Mouse (Mus musculus) layer of hippocampus, postnatal 25 days (tissue): ENCODE measurements at regions not wholly inside any gene's neighbourhood (a gene's known extent, or its start where the extent isn't known, plus 50 kb on each side); places are given as distances from the start of the nearest gene placed in this dataset.

Experiments used
- DNase-seq, 2 experiments: peaks; one replicate each; pipeline ENCODE4 v3.0.0; 2022; ENCODE audit warnings: mixed read lengths in 2 of 2, low spot score in 1 of 2; ENCODE audit errors: extremely low spot score in 1 of 2

GRCm38 (mm10) chr13:115676836-115677235, 575.1 kb upstream of the Itga1 start:
- no peak for DNase-seq

- DNase-seq = no peak
Observed at GRCm38 (mm10) chr13:115673729-115674128, 572.0 kb upstream of the Itga1 start.

GRCm38 (mm10) chr13:115671685-115672084, 569.9 kb upstream of the Itga1 start:
- no peak for DNase-seq

- no peak for DNase-seq
Observed at GRCm38 (mm10) chr13:115669516-115669915, 567.8 kb upstream of the Itga1 start.

GRCm38 (mm10) chr13:115655134-115655533, 553.4 kb upstream of the Itga1 start:
- no peak for DNase-seq

- DNase-seq = no peak
Observed at GRCm38 (mm10) chr13:115652935-115653334, 551.2 kb upstream of the Itga1 start.

- DNase-seq = no peak
Observed at GRCm38 (mm10) chr13:115652352-115652751, 550.6 kb upstream of the Itga1 start.

GRCm38 (mm10) chr13:115631410-115632105, 529.8 kb upstream of the Itga1 start:
- no peak for DNase-seq

- no peak for DNase-seq
Observed at GRCm38 (mm10) chr13:115630603-115631002, 528.8 kb upstream of the Itga1 start.

GRCm38 (mm10) chr13:115613174-115613573, 511.4 kb upstream of the Itga1 start:
- no peak for DNase-seq

- DNase-seq = no peak
Observed at GRCm38 (mm10) chr13:115606441-115606840, 504.7 kb upstream of the Itga1 start.

GRCm38 (mm10) chr13:115595126-115595671, 493.4 kb upstream of the Itga1 start:
- DNase-seq = no peak

GRCm38 (mm10) chr13:115575967-115576366, 474.2 kb upstream of the Itga1 start:
- no peak for DNase-seq

- DNase-seq = no peak
Observed at GRCm38 (mm10) chr13:115575052-115575891, 473.5 kb upstream of the Itga1 start.

- no peak for DNase-seq
Observed at GRCm38 (mm10) chr13:115541167-115541566, 439.4 kb upstream of the Itga1 start.

- DNase-seq = no peak
Observed at GRCm38 (mm10) chr13:115535900-115536299, 434.1 kb upstream of the Itga1 start.

- no peak for DNase-seq
Observed at GRCm38 (mm10) chr13:115513914-115514313, 412.1 kb upstream of the Itga1 start.

- DNase-seq = no peak
Observed at GRCm38 (mm10) chr13:115512214-115512613, 410.4 kb upstream of the Itga1 start.

- no peak for DNase-seq
Observed at GRCm38 (mm10) chr13:115508646-115509045, 406.9 kb upstream of the Itga1 start.

GRCm38 (mm10) chr13:115494399-115494798, 392.6 kb upstream of the Itga1 start:
- no peak for DNase-seq

- DNase-seq = no peak
Observed at GRCm38 (mm10) chr13:115475861-115476260, 374.1 kb upstream of the Itga1 start.
